Mouse (Mus musculus) midbrain, postnatal 0 days (tissue): ENCODE measurements around the gene Kif3a. TPM values are rescaled to one million over a fixed set of nuclear protein-coding genes. Genes with fewer than 3 reads are reported as not detected.

Experiments
- ATAC-seq: fragments of 200-750 bp; cut with Nextera tagmentation; 2 replicates; pipeline ENCODE4 v1.8.0; 2017; ENCODE audit warnings: moderate number of reproducible peaks, mild to moderate bottlenecking, moderate TSS enrichment, moderate library complexity; ENCODE audit not compliant: low FRiP score
- DNase-seq: peaks from one replicate; pipeline ENCODE4 v3.0.0-alpha.2; 2015; ENCODE audit warnings: low spot score
- H3K27ac ChIP-seq: fragments of 300-500 bp; sonication (generic); 2 replicates; pipeline ENCODE4 v1.5.1; 2014; ENCODE audit warnings: low read depth, mild to moderate bottlenecking, low read length, mixed read lengths
- H3K27me3 ChIP-seq: fragments of 300-500 bp; sonication (generic); 2 replicates; pipeline ENCODE4 v1.6.1; 2014; ENCODE audit warnings: low read length, control low read depth, mixed read lengths; ENCODE audit not compliant: insufficient read depth
- H3K36me3 ChIP-seq: fragments of 300-500 bp; sonication (generic); 2 replicates; pipeline ENCODE4 v1.6.1; 2014; ENCODE audit warnings: low read length, control low read depth, mixed read lengths; ENCODE audit not compliant: insufficient read depth
- H3K4me1 ChIP-seq: fragments of 300-500 bp; sonication (generic); 2 replicates; pipeline ENCODE4 v1.6.1; 2014; ENCODE audit warnings: mild to moderate bottlenecking, control low read depth, antibody characterized with exemption, low read length, mixed read lengths; ENCODE audit not compliant: insufficient read depth
- H3K4me2 ChIP-seq: fragments of 300-500 bp; sonication (generic); 2 replicates; pipeline ENCODE4 v1.6.1; 2014; ENCODE audit warnings: low read depth, mild to moderate bottlenecking, low read length, mixed read lengths; ENCODE audit not compliant: poor library complexity, severe bottlenecking
- H3K4me3 ChIP-seq: fragments of 300-500 bp; sonication (generic); 2 replicates; pipeline ENCODE4 v1.5.1; 2014; ENCODE audit warnings: low read depth, mild to moderate bottlenecking, low read length, moderate library complexity
- H3K9ac ChIP-seq: fragments of 300-500 bp; sonication (generic); replicated peaks from 2 replicates; pipeline ENCODE4 v1.6.1; 2014; ENCODE audit warnings: mild to moderate bottlenecking, low read length, moderate library complexity, mixed read lengths; ENCODE audit not compliant: poor library complexity, severe bottlenecking
- H3K9me3 ChIP-seq: fragments of 300-500 bp; sonication (generic); 2 replicates; pipeline ENCODE4 v1.6.1; 2016; ENCODE audit warnings: low read length, control low read depth
- CTCF ChIP-seq: IDR thresholded peaks from 2 replicates; pipeline ENCODE4 v1.5.1; 2016; ENCODE audit warnings: antibody characterized with exemption, mild to moderate bottlenecking
- WGBS: fragments of 180-500 bp; shearing (Covaris S2); extraction: QIAGEN DNeasy Blood & Tissue Kit; methylation state at CpG from one replicate; pipeline ENCODE4 v1.1.7; 2014; 5-methylcytosine and 5-hydroxymethylcytosine counted together
- polyA plus RNA-seq: library from polyadenylated mRNA; unstranded; fragments of >200 nt; fragmentation: Nextera tagmentation; extraction: Ambion mirVana; gene quantifications from 2 replicates; pipeline ENCODE4 v1.2.1, GENCODE M21; 2015
- total RNA-seq: library from RNA; depleted of rRNA; stranded (reverse); fragments of >200 nt; gene quantifications from 2 replicates; pipeline ENCODE4 v1.2.3, GENCODE M21; 2014

The Kif3a gene
- total and polyA plus RNA-seq, 2 experiments from 2014 or later, result 114 to 386 TPM

DNA sequence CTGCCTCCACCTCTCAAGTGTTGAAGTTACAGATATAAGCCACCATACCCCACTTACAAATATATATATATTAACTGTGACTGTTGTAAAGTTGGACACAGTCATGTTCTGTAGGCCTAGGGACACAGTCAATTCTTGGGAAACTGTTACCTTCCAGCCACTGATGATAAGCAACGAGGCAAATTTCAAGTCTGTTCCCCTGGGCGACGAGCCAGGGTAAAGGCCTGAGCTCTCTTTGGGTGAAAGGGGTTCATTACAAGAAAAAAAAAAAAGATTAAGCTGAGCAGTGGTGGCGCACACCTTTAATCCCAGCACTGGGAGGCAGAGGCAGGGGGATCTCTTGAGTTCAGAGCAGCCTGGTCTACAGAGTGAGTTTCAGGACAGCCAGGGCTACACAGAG lies 52.9 kb downstream of the Kif3a start:
- Histone ChIP-seq H3K36me3 (no peaks in the 10 kb centered on the region), H3K4me2 (no peak overlapping the region), H3K9me3 (no peaks in the 10 kb centered on the region), H3K27me3 (no peaks in the 10 kb centered on the region), H3K27ac (no peak overlapping the region), H3K4me1 (no peaks in the 10 kb centered on the region), H3K4me3 (no peak overlapping the region), H3K9ac (no peak overlapping the region)
- ATAC-seq (no peak), DNase-seq (no peak)
- WGBS, result 89% methylated on average over 4 of the region's 4 CpGs
- no peak for TF ChIP-seq CTCF

DNA sequence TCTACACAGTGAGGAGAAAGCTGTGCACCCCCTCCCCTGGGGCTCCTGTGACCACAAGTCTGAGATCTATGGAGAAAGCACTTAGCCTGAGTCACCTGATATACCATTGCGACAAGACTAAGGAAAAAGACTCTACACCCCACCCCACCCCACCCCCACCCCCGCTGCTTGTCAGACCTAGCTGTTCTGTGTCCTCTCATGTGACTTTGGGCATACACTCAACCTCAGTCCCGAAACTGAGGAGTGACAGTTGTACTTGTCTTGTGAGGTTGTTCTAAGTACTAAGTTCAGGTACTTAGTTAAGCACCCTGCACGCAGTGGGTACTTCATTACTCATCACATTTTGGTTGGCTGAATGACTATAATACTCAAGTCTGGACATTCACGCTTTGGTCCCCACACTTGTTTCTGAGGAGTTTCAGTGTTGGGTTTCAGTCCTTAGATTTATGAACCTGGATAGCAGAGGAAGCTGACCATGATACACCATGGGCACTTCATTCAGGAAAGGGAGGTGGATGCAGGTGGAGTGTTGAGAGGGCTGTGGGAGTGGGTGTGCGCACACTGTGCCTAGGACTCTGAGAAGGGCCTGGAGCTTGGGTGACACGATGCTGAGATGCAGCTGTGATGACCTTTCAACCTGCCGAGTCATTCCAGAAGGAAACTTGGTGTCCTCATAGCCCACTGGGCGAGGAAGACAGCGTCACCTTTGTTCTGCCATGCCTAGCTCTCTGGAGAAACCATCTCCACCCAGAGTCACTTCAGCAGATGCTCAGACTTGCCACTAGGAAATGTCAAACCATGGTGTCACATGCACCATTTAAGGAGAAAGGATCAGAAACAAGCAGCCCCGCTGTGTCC lies 54.6 kb downstream of the Kif3a start:
- DNase-seq, result no peak
- Histone ChIP-seq H3K9ac (no peak overlapping the region), H3K36me3 (no peaks in the 10 kb centered on the region), H3K27me3 (no peaks in the 10 kb centered on the region), H3K9me3 (no peaks in the 10 kb centered on the region), H3K27ac (no peak overlapping the region), H3K4me3 (no peak overlapping the region), H3K4me1 (no peaks in the 10 kb centered on the region), H3K4me2 (no peak overlapping the region)
- WGBS, result 91% methylated on average over 11 of the region's 11 CpGs
- TF ChIP-seq CTCF, result no peak
- ATAC-seq, result no peak

DNA sequence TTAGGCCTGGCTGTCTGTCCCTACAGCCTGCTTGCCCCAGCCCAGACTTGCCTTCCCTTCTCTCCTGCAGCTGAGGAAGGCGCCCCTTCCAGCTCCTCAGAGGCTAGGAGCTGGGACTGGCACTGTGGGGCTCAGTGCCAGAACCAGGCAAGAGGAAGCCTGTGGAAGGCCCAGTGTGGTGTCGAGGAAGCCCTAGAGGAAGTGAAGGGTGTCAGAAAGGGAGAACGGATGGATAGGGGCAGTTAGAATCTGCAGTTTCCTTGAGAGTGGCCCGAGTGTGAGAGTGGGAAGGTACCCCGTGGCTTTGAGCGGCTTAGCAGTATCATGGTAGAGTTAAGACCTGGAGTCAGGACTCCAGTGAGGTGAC lies 55.2 kb downstream of the Kif3a start:
- no peaks in the 10 kb centered on the region for H3K27me3 ChIP-seq
- no peak overlapping the region for H3K9ac ChIP-seq
- H3K4me2 ChIP-seq, result no peak overlapping the region
- no peak overlapping the region for H3K4me3 ChIP-seq
- DNase-seq, result no peak
- H3K9me3 ChIP-seq, result no peaks in the 10 kb centered on the region
- 74% methylated on average over 6 of the region's 6 CpGs for WGBS
- H3K36me3 ChIP-seq, result no peaks in the 10 kb centered on the region
- no peak for ATAC-seq
- H3K27ac ChIP-seq, result no peak overlapping the region
- TF ChIP-seq CTCF, result no peak
- H3K4me1 ChIP-seq, result no peaks in the 10 kb centered on the region

DNA sequence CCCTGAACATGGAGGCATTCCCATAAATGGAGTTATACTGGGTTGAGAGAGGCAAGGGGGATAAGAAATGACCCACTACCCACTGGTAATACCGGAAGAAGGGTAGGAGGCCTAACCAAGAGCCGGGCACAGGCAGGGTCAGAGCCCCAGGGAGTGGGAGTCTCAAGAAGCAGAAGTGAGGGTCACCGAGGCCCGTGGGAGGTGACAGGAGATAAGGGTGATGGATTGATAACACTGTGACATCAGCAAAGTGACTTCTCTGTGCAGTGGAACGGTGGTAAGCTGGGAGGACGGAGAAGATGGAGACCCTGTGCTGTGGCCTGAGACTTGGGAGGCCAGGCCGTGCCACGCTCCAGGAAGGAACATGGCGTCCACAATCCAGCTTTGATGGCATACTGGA lies 56.4 kb downstream of the Kif3a start:
- Histone ChIP-seq H3K27ac (no peak overlapping the region), H3K4me2 (no peak overlapping the region), H3K36me3 (no peaks in the 10 kb centered on the region), H3K4me1 (no peaks in the 10 kb centered on the region), H3K9ac (no peak overlapping the region), H3K27me3 (no peaks in the 10 kb centered on the region), H3K4me3 (no peak overlapping the region), H3K9me3 (no peaks in the 10 kb centered on the region)
- ATAC-seq (no peak), DNase-seq (no peak)
- WGBS, result 94% methylated on average over 9 of the region's 9 CpGs
- TF ChIP-seq CTCF, result no peak

DNA sequence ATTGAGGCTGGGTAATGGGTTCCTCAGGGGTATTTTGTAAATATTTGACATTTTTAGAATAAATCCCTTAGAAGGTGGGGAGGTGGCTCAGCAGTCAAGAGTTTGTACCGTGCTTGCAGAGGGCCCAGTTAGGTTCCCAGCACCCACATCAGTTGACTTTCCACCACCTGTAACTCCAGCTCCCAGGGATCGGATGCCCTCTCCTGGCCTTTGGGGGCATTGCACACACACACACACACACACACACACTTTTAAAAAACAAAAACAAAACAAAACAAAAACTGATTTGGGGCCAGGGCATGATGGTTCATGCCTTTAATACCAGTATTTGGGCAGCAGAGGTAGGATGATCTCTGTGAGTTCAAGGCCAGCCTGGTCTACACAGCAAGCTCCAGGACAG lies 56.9 kb downstream of the Kif3a start:
- DNase-seq (no peak), ATAC-seq (no peak)
- no peak overlapping the region for H3K9ac ChIP-seq
- no peak overlapping the region for H3K4me3 ChIP-seq
- 98% methylated on average over 2 of the region's 2 CpGs for WGBS
- H3K27me3 ChIP-seq, result no peaks in the 10 kb centered on the region
- no peaks in the 10 kb centered on the region for H3K36me3 ChIP-seq
- H3K4me1 ChIP-seq, result no peaks in the 10 kb centered on the region
- H3K9me3 ChIP-seq, result no peaks in the 10 kb centered on the region
- no peak overlapping the region for H3K4me2 ChIP-seq
- TF ChIP-seq CTCF, result no peak
- no peak overlapping the region for H3K27ac ChIP-seq

DNA sequence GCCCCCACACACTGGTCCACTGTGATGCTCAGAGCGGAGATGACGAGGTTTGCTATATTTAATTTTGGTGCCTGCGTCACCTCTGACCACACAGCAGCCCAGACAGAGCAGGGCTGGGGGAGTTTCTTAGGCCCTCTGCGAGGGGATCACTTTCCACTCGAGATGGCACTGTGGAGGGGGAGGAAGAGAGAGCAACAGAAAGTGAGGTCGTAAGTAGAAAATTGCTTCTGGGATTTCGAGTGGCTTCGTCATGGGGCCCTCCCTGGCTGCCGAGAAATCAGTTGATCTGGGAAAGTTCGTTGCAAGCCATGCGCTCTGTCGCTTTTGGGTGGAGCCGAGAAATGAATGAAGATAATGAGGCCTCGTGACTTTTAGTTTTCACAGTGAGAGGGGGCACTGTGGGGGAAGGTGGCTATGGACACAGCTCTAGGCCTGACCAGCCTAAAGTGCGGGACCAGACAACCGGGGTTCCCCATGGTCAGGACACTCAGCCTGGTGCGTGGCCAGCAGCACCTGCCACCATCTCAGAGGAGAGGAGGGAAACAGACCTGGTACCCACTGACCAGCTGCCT lies 59.7 kb downstream of the Kif3a start:
- WGBS, result 67% methylated on average over 17 of the region's 17 CpGs
- Histone ChIP-seq H3K4me3 (no peak overlapping the region), H3K4me1 (no peaks in the 10 kb centered on the region), H3K9ac (no peak overlapping the region), H3K9me3 (no peaks in the 10 kb centered on the region), H3K27ac (no peak overlapping the region), H3K27me3 (no peaks in the 10 kb centered on the region), H3K36me3 (no peaks in the 10 kb centered on the region), H3K4me2 (no peak overlapping the region)
- ATAC-seq (no peak), DNase-seq (no peak)
- TF ChIP-seq CTCF, result no peak
